Comparison of ENCODE assay signal across 27 mouse cellular contexts in the genomic region with DNA sequence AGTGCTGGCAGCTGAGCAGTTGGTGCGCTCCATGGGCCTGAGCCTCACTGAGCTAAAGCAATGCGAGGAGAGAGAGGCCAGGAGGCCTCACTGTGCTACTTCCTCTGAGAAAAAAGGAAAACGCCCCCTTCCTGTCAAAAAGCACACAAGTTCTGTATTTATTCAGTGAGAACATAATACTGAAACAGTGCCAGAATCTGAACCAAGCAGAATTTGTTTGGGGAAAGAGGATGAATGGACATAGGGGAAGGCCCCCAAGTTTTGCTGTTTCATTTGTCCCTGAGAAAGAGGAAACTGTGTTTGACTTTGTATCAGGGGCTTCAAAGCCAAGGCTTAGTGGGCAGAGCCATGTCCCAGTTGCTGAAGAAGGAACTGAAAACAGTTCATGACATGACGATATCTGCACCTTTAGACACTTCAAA. TPM values are rescaled to one million over a fixed set of nuclear protein-coding genes. Genes with fewer than 3 reads are reported as not detected.
DNase-seq lines count a peak whose midpoint lies in the region; ATAC-seq and TF ChIP-seq lines count a peak whose summit lies in the region.
"Not testable (repeated sequence)": the region's sequence is repeated elsewhere in the genome, so short reads cannot be mapped to it uniquely, and the experiment has no call there.
"Had no signal": no experiment of that assay in that cellular context is flagged by ENCODE, and none has a peak within 500 bp of the region (broad histone marks: within the 10 kb centered on the region; RNA-seq: fewer than 3 reads in every experiment).

No protein-coding gene starts in this region.

- H3K9me3 ChIP-seq in heart, embryonic 14.5 days (ENCODE audit: control insufficient read depth, low read length); lung, embryonic 14.5 days (ENCODE audit: low read depth, low read length): not testable (repeated sequence)

- not testable (repeated sequence) for H3K9ac ChIP-seq in heart, embryonic 14.5 days (ENCODE audit: low read length); lung, embryonic 14.5 days

- H3K4me1 ChIP-seq in heart, embryonic 14.5 days (ENCODE audit: control insufficient read depth in 2 of 2, insufficient read depth in 2 of 2, low read length in 2 of 2); lung, embryonic 14.5 days (ENCODE audit: insufficient read depth): not testable (repeated sequence)

- not testable (repeated sequence) for H3K27ac ChIP-seq in heart, embryonic 14.5 days (replicated peaks in 1 of 2; ENCODE audit: control insufficient read depth in 1 of 2, insufficient read depth in 1 of 2, low read depth in 2 of 2, low read length in 2 of 2); lung, embryonic 14.5 days (ENCODE audit: low read depth)

- TF ChIP-seq CTCF in lung, embryonic 14.5 days (IDR thresholded peaks at IDR 0.05; ENCODE audit: low read depth) = not testable (repeated sequence)

- DNase-seq in A20 (ENCODE audit: low read depth, low spot score) = peak; percentile 66
- peak; percentile 95 for DNase-seq in heart, adult 11 months
- DNase-seq in kidney, adult 9 months = peak; percentile 4
- DNase-seq in lung, embryonic 14.5 days = peak; percentile 74
- DNase-seq in lung, postnatal 25 days (ENCODE audit: low spot score) = peak; percentile 10

- WGBS in heart, embryonic 14.5 days = 62% methylated on average over 4 of the region's 4 CpGs
- WGBS in lung, embryonic 14.5 days = 39% methylated on average over 4 of the region's 4 CpGs

- not testable (repeated sequence) for H3K4me3 ChIP-seq in heart, embryonic 14.5 days (ENCODE audit: control insufficient read depth in 1 of 2, insufficient read depth in 1 of 2, low read depth in 1 of 2, low read length in 2 of 2); lung, embryonic 14.5 days (ENCODE audit: low read depth, low read length)

- H3K36me3 ChIP-seq in heart, embryonic 14.5 days (ENCODE audit: control insufficient read depth, insufficient read depth, low read length); lung, embryonic 14.5 days (ENCODE audit: insufficient read depth): not testable (repeated sequence)

- not testable (repeated sequence) for H3K4me2 ChIP-seq in heart, embryonic 14.5 days (ENCODE audit: low read length); lung, embryonic 14.5 days

- not testable (repeated sequence) for H3K27me3 ChIP-seq in heart, embryonic 14.5 days (ENCODE audit: control insufficient read depth, insufficient read depth, low read length); lung, embryonic 14.5 days (ENCODE audit: insufficient read depth, low read length)

- ATAC-seq in heart, embryonic 14.5 days (ENCODE audit: insufficient number of reproducible peaks, insufficient read depth, low FRiP score, low read depth) = peak; percentile 20; the same call in 1 of the 2 replicates
- peak; percentile 60; the same call in 1 of the 2 replicates for ATAC-seq in lung, embryonic 14.5 days (ENCODE audit: insufficient read depth)
- ATAC-seq in monocyte, adult 5-6 weeks (replicated peaks; ENCODE audit: insufficient number of reproducible peaks, low FRiP score, low TSS enrichment, poor library complexity, severe bottlenecking) = peak; percentile 70

RNA-seq across cellular contexts. Expression of a gene that starts 45.0 kb away (rescaled TPM):
- polyA plus RNA-seq in heart, embryonic 14.5 days (2014; fragmentation: Nextera tagmentation; extraction: Ambion mirVana) = not detected in 2 replicates
- polyA plus RNA-seq in lung, embryonic 14.5 days (2014; fragmentation: Nextera tagmentation; extraction: Ambion mirVana) = not detected in 2 replicates
- 0.43 TPM in 1 of 3 replicates, not detected in the others for total RNA-seq in monocyte, adult 5-6 weeks (2017)
- total RNA-seq: layer of hippocampus, postnatal 14 days; megakaryocyte-erythroid progenitor cell, adult 5-6 weeks had no signal
- polyA plus RNA-seq: forebrain, embryonic 14.5 days; heart, embryonic 16.5 days; hindbrain, embryonic 11.5 days; midbrain, embryonic 14.5 days; neural tube, embryonic 12.5 days; stomach, embryonic 14.5 days had no signal

RNA-seq across cellular contexts. Expression of a gene that starts 58.4 kb away (rescaled TPM):
- polyA plus RNA-seq in heart, embryonic 14.5 days (2014; fragmentation: Nextera tagmentation; extraction: Ambion mirVana) = not detected in 2 replicates
- not detected in 2 replicates for polyA plus RNA-seq in lung, embryonic 14.5 days (2014; fragmentation: Nextera tagmentation; extraction: Ambion mirVana)
- not detected in 3 replicates for total RNA-seq in monocyte, adult 5-6 weeks (2017)
- total RNA-seq: adrenal gland, postnatal 25 days; gastrocnemius, adult 2 months; gastrocnemius, postnatal 4 days; layer of hippocampus, adult 18-20 months; layer of hippocampus, postnatal 14 days; left cerebral cortex, adult 8-10 months; left cerebral cortex, postnatal 4 days; megakaryocyte-erythroid progenitor cell, adult 5-6 weeks had no signal
- polyA plus RNA-seq: brain, embryonic 14.5 days; embryonic facial prominence, embryonic 15.5 days; forebrain, embryonic 14.5 days; frontal cortex, adult 2 months; heart, embryonic 16.5 days; hindbrain, embryonic 11.5 days; intestine, postnatal 0 days; limb, embryonic 15.5 days; liver, embryonic 15.5 days; midbrain, embryonic 14.5 days; neural tube, embryonic 12.5 days; stomach, embryonic 14.5 days had no signal

Comparison
In these comparisons a context has a peak if more than half of its experiments do, and no peak if none do; other contexts are left out.
1. DNase-seq: peak in every context shown above with its lines; median percentile 95 in heart, adult 11 months; 74 in lung, embryonic 14.5 days; 66 in A20; 10 in lung, postnatal 25 days; 4 in kidney, adult 9 months.
2. ATAC-seq: peak in every context shown above with its lines; median percentile 70 in monocyte, adult 5-6 weeks; 60 in lung, embryonic 14.5 days; 20 in heart, embryonic 14.5 days.